Mouse (Mus musculus) neural tube, embryonic 10.5 days (tissue): Measurements from ENCODE around the gene H2-DMa.

Experiments used
- DNase-seq: peaks from one replicate; pipeline ENCODE4 v3.0.0-alpha.2; 2017; ENCODE audit warnings: low spot score; ENCODE audit errors: extremely low spot score

Gene H2-DMa

GRCm38 (mm10) chr17:34119249-34120179 lies at the start of gene H2-DMa:
Gene H2-DMa, plus strand, starts transcription at chr17:34119541.
- peak; percentile 98 for DNase-seq

- DNase-seq: no peak
These were observed 47.2 kb upstream of the H2-DMa start for GRCm38 (mm10) chr17:34072091-34072490.

DNA sequence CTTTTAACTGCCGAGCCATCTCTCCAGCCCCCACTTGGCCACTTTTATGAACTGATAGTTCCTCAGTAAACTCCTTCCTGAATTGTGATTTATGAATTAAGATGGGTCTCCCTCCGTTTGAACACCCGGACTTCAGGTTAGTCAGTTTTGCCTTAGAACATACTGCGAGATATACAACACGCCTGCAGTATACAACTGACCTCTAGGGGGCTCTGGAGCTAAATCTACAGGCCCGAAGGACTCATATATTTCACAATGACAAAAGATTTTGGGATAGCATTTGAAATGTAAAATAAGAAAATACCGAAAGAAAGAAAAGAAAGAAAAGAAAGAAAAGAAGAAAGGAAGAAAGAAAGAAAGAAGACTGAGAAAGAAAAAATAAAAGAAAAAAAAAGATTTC lies 44.1 kb upstream of the H2-DMa start:
- peak; percentile 45 for DNase-seq

GRCm38 (mm10) chr17:34077549-34077948 lies 41.8 kb upstream of the H2-DMa start:
- peak; percentile 82 for DNase-seq

DNA sequence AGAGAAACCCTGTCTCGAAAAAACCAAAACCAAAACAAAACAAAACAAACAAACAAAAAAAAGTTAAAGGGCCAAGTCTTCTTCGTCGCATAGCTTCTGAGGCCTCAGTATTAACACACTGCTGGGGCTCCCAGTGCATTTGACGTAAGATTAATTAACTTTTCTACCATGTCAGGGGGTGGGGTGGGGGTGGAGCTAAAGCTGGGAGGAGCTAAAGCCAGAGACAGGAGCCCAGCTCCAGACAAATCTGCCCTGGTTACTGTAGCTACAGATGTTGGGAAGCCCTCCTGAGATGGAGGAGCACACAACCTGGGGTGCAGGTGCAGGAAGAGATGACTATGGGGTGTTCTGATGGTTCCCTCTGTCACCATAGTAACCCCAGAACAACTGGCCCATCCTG lies 41.2 kb upstream of the H2-DMa start:
- no peak for DNase-seq

GRCm38 (mm10) chr17:34079002-34079401 lies 40.3 kb upstream of the H2-DMa start:
- no peak for DNase-seq

DNA sequence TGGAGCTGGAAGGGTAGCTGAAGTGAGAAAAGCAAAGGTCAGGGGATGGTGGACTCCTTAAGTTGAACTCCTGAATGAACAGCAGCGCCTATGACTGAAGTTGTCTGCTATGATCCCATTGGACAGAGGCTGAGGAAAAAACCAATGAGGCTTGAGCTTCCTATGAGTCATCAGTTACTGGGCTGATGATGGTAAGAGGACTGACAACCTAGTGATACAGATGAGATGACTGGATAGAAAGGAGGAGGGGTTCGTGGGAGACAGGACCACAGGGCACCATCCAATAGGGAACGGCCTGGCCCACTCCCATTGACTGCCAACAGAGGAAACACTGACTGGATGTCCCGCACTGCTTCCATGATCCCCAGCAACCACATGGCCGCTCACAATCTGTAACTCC lies 39.7 kb upstream of the H2-DMa start:
- DNase-seq: no peak

DNA sequence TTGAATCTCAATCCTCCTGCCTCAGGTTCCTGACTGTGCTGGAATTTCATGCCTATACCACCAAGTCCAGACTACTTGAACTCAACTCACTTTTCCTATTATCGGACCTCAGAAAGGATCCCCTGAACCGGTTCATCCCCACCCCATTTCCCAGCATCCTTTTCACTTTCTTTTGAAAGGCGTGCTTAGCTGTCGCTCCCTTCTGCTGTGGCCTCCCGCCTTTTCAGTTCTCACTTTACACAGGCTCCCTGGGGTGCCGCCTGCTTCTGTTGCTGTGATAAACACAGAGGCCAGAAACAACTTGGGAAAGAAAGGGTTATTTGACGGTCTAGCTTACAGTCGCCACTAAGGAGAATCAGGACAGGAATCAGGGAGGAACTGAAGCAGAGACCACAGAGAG lies 36.2 kb upstream of the H2-DMa start:
- DNase-seq: no peak

DNA sequence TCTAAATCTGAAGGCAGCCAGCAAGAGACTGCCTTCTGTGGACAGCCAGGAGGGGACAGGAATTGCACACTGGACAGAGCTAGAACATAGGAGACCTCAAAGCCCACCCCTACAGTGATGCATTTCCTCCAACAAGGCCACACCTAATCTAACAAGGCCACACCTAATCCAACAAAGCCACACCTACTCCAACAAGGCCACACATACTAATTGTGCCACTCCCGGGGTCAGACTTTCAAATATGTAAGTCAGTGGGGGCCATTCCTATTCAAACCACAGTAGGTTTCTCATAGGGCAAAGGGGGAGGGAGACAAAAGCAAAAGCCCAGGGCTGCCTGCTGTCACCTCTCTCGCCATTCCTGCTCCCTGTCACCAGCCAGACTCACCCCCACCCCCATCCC lies 32.0 kb upstream of the H2-DMa start:
- no peak for DNase-seq

- DNase-seq: no peak
These were observed 31.2 kb upstream of the H2-DMa start for GRCm38 (mm10) chr17:34088124-34088523.

GRCm38 (mm10) chr17:34090923-34091322 lies 28.4 kb upstream of the H2-DMa start:
- no peak for DNase-seq

DNA sequence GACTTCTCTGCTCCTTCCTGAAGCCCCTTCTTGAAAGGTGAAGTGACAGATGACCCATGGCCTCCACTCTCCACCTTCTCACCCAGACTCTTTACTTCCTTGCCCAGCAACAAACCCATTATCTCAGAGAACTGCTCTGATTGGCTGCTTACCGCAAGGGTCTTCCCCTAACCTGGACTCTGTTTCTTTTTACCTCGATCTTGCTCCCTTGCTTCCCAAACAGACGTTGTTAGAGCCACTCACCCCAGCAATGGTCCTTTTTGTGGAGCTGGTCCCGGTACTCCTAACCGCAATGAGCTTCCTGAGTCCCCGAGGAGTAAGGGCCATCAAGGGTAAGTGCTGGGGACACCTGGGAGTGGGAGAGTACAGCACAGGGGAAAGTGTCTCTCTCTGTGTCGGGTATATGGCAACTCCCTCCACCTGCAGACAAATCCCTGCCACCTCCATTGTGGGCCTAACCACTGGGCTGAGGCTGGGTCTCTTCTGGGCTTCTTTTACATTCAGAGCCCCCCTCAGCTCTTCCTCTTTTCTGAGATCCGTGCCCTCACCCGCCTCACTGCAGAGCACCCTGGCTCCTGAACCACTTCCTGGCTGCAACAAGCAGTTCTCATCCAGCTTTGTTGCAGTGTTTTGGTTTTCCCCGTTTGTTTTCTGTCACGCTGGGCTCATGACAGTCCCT lies 27.0 kb upstream of the H2-DMa start, which contains the start of gene H2-Oa:
H2-Oa (plus strand) TSS at position 144 of the 679 bp plus-strand sequence.
- DNase-seq: no peak

DNA sequence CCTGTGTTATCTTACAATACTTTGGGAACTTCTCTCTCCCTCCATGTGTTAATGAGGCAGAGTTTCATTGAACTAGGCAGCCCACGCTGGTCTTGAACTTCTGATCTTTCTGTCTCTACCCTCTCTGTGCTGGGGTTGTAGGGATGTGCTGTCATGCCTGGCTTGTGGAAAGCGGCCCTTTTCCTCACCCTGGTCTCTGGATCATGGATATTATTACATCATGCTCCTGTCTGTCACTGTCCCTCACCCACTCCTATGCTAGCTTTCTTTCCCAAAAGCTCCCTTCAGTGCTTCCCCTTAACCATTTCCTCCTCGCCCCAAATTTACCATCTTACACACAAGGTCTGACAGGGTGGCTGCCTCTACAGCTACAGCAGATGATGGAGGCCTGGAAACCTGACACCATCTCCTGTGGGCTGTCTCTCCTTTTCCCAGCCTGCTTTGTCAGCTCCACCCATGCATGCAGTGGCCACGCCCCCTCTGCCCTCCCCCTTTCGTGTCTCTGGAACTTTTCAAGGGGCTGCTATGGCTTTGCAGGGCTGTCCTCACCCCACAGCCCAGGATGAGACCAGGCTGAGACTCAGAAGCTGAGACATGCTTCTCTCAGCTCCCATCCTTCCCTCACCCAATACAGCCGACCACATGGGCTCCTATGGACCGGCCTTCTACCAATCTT lies 26.0 kb upstream of the H2-DMa start:
- peak; percentile 76 for DNase-seq

- no peak for DNase-seq
These were observed 24.9 kb upstream of the H2-DMa start for GRCm38 (mm10) chr17:34094283-34095035.

DNA sequence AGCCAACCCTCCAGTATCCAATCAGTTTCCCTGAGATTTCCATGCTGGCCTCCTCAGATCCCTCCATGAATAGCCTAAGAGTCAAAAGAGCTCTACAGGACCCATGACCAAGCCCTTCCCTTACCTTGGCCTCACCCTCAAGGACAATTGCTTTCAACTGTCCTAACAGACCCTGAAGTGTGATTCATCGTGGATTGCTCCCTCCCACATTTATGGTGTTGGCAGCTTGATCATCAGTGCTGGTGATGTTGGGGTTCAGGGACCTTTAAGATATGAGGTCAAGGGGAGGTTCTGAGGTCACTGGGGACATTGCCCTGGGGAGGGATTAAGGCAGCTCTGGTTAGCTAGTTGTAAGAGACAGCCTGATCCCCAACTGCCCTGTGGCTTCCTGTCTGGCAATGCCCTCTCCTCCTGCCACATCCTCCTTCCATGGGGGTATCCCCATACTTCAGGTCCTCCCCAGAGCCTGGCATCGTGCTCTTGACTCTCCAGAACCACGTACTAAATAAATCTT lies 22.8 kb upstream of the H2-DMa start:
- no peak for DNase-seq

GRCm38 (mm10) chr17:34097272-34097671 lies 22.1 kb upstream of the H2-DMa start:
- DNase-seq: no peak

DNA sequence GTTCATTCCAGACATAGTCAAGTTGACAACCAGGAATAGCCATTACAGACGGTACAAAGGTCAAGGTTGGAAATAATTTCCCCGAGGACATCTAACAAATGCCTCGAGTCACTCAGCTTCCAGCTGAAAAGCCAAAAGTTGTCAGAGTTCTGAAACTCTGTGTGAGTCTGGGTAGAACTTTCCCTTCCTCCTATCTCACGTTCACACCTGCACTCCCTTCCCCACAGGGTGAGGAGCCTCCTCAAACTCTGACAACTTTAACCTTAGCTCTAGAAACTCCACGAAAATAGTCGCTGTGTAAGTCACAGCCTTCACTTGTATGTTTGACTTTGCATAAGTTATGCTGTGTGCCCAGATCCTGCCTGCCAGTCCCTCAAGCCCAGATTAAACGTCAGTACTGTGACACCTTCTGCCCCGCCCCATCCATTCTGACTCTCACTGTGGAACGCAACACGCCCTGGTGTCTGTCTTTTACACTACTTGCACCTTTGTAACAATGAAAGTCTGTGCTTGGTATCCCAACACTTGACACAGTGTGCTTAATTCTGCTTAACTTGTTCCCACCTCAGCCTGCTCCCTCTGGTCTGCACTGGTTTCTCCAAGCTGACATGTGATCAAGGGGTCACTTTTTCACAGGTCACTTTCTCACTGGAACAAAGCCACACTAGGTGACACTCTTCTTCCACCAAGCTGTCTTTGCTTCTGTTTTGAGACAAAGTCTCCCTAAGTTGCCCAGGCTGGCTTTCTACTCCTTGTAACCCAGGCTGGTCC lies 20.4 kb upstream of the H2-DMa start:
- no peak for DNase-seq

DNA sequence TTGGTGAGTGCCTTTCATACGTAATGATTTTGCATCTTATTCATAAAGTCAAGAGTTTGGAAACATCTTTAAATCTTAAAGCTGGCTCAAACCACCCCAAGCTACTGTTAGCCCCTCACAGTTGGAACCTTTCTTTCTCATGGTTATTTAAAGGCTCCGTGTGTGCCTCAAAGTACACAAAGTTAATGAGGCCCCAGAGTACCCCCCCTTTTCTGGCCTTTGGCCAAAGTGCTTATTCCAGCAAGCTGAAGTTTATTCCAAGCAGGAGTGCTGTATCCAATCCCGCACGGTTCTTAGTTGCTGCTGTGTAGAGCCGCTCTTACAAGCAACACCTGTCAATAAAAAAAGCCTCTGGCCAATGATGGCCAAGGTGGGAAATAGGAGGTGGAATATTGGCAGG lies 19.8 kb upstream of the H2-DMa start:
- no peak for DNase-seq

DNA sequence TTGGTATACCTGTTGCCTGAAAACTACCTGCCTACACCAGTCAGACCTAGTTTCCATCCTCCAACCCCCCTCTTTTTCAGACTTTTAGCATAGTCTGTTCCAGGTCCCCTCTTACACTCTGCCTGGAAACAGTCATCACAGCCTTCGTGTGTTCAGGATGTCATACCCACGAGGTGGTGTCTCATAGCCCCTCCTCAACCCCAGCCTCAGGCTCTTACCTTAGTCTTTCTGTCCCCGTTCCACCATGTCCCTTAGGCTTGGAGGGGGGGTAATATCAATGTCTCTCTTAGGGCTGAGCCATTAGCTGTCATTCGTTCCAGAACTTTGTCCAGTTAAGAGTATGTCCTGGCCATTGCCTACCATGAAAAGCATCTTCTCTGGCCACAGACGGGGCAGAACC lies 18.2 kb upstream of the H2-DMa start:
- no peak for DNase-seq

- DNase-seq: peak; percentile 94
These were observed 17.7 kb upstream of the H2-DMa start for GRCm38 (mm10) chr17:34101604-34102032.
